Mouse (Mus musculus) stomach, embryonic 16.5 days (tissue): ENCODE measurements around the gene Gabarap. TPM values are rescaled to one million over a fixed set of nuclear protein-coding genes. Genes with fewer than 3 reads are reported as not detected.

ENCODE experiments used
- ATAC-seq: fragments of 200-750 bp; cut with Nextera tagmentation; 2 replicates; pipeline ENCODE4 v1.8.0; 2017; ENCODE audit warnings: moderate number of reproducible peaks, moderate TSS enrichment; ENCODE audit not compliant: insufficient read depth, low FRiP score
- H3K27ac ChIP-seq: fragments of 300-500 bp; sonication (generic); 2 replicates; pipeline ENCODE4 v1.5.1; 2014; ENCODE audit warnings: low read length
- H3K27me3 ChIP-seq: fragments of 300-500 bp; sonication (generic); 2 replicates; pipeline ENCODE4 v1.6.1; 2014; ENCODE audit warnings: low read length, control low read depth, mixed read lengths; ENCODE audit not compliant: control insufficient read depth, insufficient read depth
- H3K36me3 ChIP-seq: fragments of 300-500 bp; sonication (generic); 2 replicates; pipeline ENCODE4 v1.6.1; 2014; ENCODE audit warnings: low read length; ENCODE audit not compliant: control insufficient read depth, insufficient read depth
- H3K4me1 ChIP-seq: fragments of 300-500 bp; sonication (generic); 2 replicates; pipeline ENCODE4 v1.6.1; 2014; ENCODE audit warnings: low read length, control low read depth, mixed read lengths; ENCODE audit not compliant: control insufficient read depth, insufficient read depth
- H3K4me2 ChIP-seq: fragments of 300-500 bp; sonication (generic); 2 replicates; pipeline ENCODE4 v1.6.1; 2014; ENCODE audit warnings: low read depth, low read length, mixed read lengths
- H3K4me3 ChIP-seq: fragments of 300-500 bp; sonication (generic); replicated peaks from 2 replicates; pipeline ENCODE4 v1.5.1; 2014; ENCODE audit warnings: mild to moderate bottlenecking, low read length
- H3K9ac ChIP-seq: fragments of 300-500 bp; sonication (generic); 2 replicates; pipeline ENCODE4 v1.6.1; 2014; ENCODE audit warnings: low read length
- H3K9me3 ChIP-seq: fragments of 300-500 bp; sonication (generic); replicated peaks from 2 replicates; pipeline ENCODE4 v1.6.1; 2016; ENCODE audit warnings: low read length, control low read depth; ENCODE audit not compliant: control insufficient read depth
- WGBS: fragments of 180-500 bp; shearing (Covaris S2); extraction: QIAGEN DNeasy Blood & Tissue Kit; methylation state at CpG from one replicate; pipeline ENCODE4 v1.1.7; 2014; 5-methylcytosine and 5-hydroxymethylcytosine counted together
- polyA plus RNA-seq: library from polyadenylated mRNA; unstranded; fragments of >200 nt; fragmentation: Nextera tagmentation; extraction: Ambion mirVana; gene quantifications from 2 replicates; pipeline ENCODE4 v1.2.1, GENCODE M21; 2015

Gene Gabarap
- polyA plus RNA-seq, 1 experiment from 2014 or later = 494 TPM

GRCm38 (mm10) chr11:70000396-70000898 is 9.5 kb downstream of the Gabarap start, which contains the start of gene Dvl2:
Gene Dvl2, plus strand, starts transcription at chr11:70000595.
- under 1% methylated on average over 48 of the region's 48 CpGs for WGBS
- 0 out of 2 replicates have a peak, but pooled peaks cover 7% of the 10 kb centered on the region for H3K36me3 ChIP-seq
- H3K4me3 ChIP-seq = peak within 1 kb of the TSS; percentile 72

DNA sequence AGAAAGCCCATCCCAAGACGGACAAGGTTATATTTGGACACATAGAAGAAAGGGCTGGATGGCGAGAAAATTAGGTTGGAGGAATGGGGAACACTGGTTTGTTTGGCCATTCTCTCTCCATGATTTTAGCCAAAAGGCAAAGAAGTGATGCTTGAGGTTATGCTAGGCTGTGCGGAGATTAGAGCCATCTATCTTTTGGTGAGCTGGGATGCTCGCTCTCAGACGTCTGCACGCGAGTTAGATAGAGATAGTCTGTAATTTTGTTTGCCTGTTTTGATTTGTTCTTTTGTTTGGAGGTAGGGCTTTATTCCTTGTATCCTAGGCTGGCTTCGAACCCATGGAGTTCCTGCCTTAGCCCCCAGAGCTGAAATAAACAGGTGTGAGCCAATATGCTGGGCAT is 10.2 kb downstream of the Gabarap start:
- ATAC-seq = no peak
- Histone ChIP-seq H3K4me3 (peak overlapping the region; percentile 72), H3K27me3 (no peaks in the 10 kb centered on the region), H3K4me2 (peak overlapping the region; percentile 90), H3K9me3 (no peaks in the 10 kb centered on the region), H3K4me1 (peaks cover 26% of the 10 kb centered on the region), H3K9ac (peak overlapping the region; percentile 90), H3K36me3 (peaks cover 7% of the 10 kb centered on the region; the same call in 1 of the 2 replicates), H3K27ac (peak overlapping the region; percentile 97)
- WGBS = 6% methylated on average over 8 of the region's 8 CpGs

More at GRCm38 (mm10) chr11:70000396-70000898, 9.5 kb downstream of the Gabarap start, which contains the start of gene Dvl2:
- no peaks in the 10 kb centered on the region for H3K27me3 ChIP-seq
- H3K27ac ChIP-seq = peak within 1 kb of the TSS; percentile 97
- peak; percentile 58 for ATAC-seq
- H3K4me1 ChIP-seq = peaks cover 26% of the 10 kb centered on the region
- H3K4me2 ChIP-seq = peak within 1 kb of the TSS; percentile 90
- H3K9me3 ChIP-seq = no peaks in the 10 kb centered on the region
- peak within 1 kb of the TSS; percentile 90 for H3K9ac ChIP-seq

- Histone ChIP-seq H3K4me2 (peak overlapping the region; percentile 90), H3K9me3 (no peaks in the 10 kb centered on the region), H3K27me3 (no peaks in the 10 kb centered on the region), H3K27ac (no peak overlapping the region), H3K4me3 (peak overlapping the region; percentile 72), H3K4me1 (peaks cover 26% of the 10 kb centered on the region), H3K36me3 (peaks cover 7% of the 10 kb centered on the region; the same call in 1 of the 2 replicates), H3K9ac (0 out of 2 replicates have a peak overlapping the region, but pooled peaks have one; percentile 32)
- no peak for ATAC-seq
Measured at GRCm38 (mm10) chr11:70001865-70002264, 10.9 kb downstream of the Gabarap start.

DNA sequence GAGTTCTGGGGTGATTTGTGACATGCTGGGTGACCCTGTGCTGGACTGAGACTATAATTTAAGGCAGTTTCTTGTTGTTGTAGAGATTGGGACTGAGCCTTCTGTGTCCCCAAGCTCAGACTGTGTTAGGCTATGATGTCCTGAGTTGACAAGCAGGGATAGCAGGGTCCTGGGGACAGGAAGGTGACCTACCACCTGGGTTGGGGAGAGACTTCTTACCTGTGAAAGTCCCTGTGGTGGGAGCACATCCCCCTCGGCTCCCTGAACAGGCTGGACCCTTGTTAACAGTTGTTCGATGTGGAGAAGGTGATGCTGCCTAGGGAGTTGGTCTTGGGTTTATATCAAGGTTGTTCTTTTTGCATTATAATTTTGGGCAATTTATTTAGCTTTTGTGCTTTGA is 11.5 kb downstream of the Gabarap start:
- Histone ChIP-seq H3K27ac (no peak overlapping the region), H3K27me3 (no peaks in the 10 kb centered on the region), H3K4me2 (peak overlapping the region; percentile 90; the same call in 1 of the 2 replicates), H3K4me1 (peaks cover 26% of the 10 kb centered on the region), H3K9ac (0 out of 2 replicates have a peak overlapping the region, but pooled peaks have one; percentile 32), H3K9me3 (no peaks in the 10 kb centered on the region), H3K4me3 (0 out of 2 replicates have a peak overlapping the region, but pooled peaks have one; percentile 72), H3K36me3 (peaks cover 10% of the 10 kb centered on the region)
- 80% methylated on average over 2 of the region's 2 CpGs for WGBS
- ATAC-seq = no peak

GRCm38 (mm10) chr11:70005521-70005920 is 14.6 kb downstream of the Gabarap start:
- no peak for ATAC-seq
- H3K4me1 ChIP-seq = peaks cover 18% of the 10 kb centered on the region; the same call in 1 of the 2 replicates
- WGBS = 58% methylated on average over 5 of the region's 5 CpGs
- H3K4me3 ChIP-seq = no peak overlapping the region
- no peak overlapping the region for H3K4me2 ChIP-seq
- H3K9ac ChIP-seq = no peak overlapping the region
- no peak overlapping the region for H3K27ac ChIP-seq
- no peaks in the 10 kb centered on the region for H3K27me3 ChIP-seq
- peaks cover 11% of the 10 kb centered on the region for H3K36me3 ChIP-seq
- no peaks in the 10 kb centered on the region for H3K9me3 ChIP-seq

DNA sequence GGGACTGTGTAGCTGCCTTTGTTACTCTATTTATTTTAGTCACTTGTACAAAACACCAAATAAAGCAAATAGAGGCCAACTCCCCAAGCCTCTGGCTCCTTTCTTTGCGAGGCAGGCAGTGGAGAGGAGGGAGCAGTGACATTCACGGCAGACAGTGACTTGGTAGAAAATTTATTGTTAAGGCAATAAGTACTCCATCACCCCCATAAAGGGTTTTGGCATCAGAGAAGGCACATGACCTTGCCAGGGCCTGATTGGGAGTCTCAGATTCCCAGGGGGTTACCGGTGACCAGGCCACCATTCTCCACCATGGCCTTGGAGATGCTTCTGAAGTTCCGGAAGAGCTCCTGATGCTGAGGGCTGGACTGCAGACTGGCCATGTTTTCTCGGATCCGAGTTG is 19.1 kb downstream of the Gabarap start:
- 88% methylated on average over 6 of the region's 6 CpGs for WGBS

GRCm38 (mm10) chr11:70010548-70010947 is 19.6 kb downstream of the Gabarap start:
- Histone ChIP-seq H3K9ac (no peak overlapping the region), H3K36me3 (peaks cover 27% of the 10 kb centered on the region), H3K4me1 (peaks cover 5% of the 10 kb centered on the region), H3K9me3 (no peaks in the 10 kb centered on the region), H3K27ac (no peak overlapping the region), H3K4me2 (no peak overlapping the region), H3K27me3 (no peaks in the 10 kb centered on the region), H3K4me3 (no peak overlapping the region)
- 81% methylated on average over 12 of the region's 12 CpGs for WGBS
- no peak for ATAC-seq

More for the DNA sequence above, 19.1 kb downstream of the Gabarap start:
- Histone ChIP-seq H3K36me3 (peaks cover 27% of the 10 kb centered on the region), H3K9me3 (no peaks in the 10 kb centered on the region), H3K4me1 (peaks cover 5% of the 10 kb centered on the region), H3K27me3 (no peaks in the 10 kb centered on the region), H3K4me3 (no peak overlapping the region), H3K4me2 (no peak overlapping the region), H3K9ac (no peak overlapping the region), H3K27ac (no peak overlapping the region)
- ATAC-seq = no peak

GRCm38 (mm10) chr11:70010961-70011360 is 20.0 kb downstream of the Gabarap start:
- no peak overlapping the region for H3K9ac ChIP-seq
- peaks cover 5% of the 10 kb centered on the region for H3K4me1 ChIP-seq
- H3K27ac ChIP-seq = no peak overlapping the region
- H3K36me3 ChIP-seq = peaks cover 27% of the 10 kb centered on the region
- H3K4me2 ChIP-seq = no peak overlapping the region
- no peak overlapping the region for H3K4me3 ChIP-seq
- H3K9me3 ChIP-seq = no peaks in the 10 kb centered on the region
- 88% methylated on average over 10 of the region's 10 CpGs for WGBS
- no peaks in the 10 kb centered on the region for H3K27me3 ChIP-seq
- ATAC-seq = no peak

- H3K4me2 ChIP-seq = no peak overlapping the region
- peaks cover 20% of the 10 kb centered on the region for H3K36me3 ChIP-seq
- no peak overlapping the region for H3K9ac ChIP-seq
- no peak overlapping the region for H3K4me3 ChIP-seq
- H3K27ac ChIP-seq = no peak overlapping the region
- H3K9me3 ChIP-seq = no peaks in the 10 kb centered on the region
- H3K4me1 ChIP-seq = peaks cover 13% of the 10 kb centered on the region
- H3K27me3 ChIP-seq = no peaks in the 10 kb centered on the region
- ATAC-seq = no peak
- 84% methylated on average over 9 of the region's 9 CpGs for WGBS
Measured at GRCm38 (mm10) chr11:70012931-70013330, 22.0 kb downstream of the Gabarap start.
